In genomic region chr16:56715608-56716007, GRCm38 (mm10) we compare ENCODE assay signal across 8 mouse cellular contexts. TPM values are rescaled to one million over a fixed set of nuclear protein-coding genes. Genes with fewer than 3 reads are reported as not detected.
A peak's percentile ranks its signal among the peaks of the same experiment; 100 is the strongest.
DNase-seq lines count a peak whose midpoint lies in the region; ATAC-seq lines count a peak whose summit lies in the region.

No protein-coding gene starts in this region.

- DNase-seq in heart, postnatal 14 days: no peak
- DNase-seq in c-Kit-positive CD71-positive TER-119-negative erythroid progenitor cells, embryonic 14.5 days (ENCODE audit: low read depth): peak; percentile 14
- DNase-seq in induced T-regulatory cell, adult 2 months (ENCODE audit: low read depth): peak; percentile 40
- no peak for DNase-seq in layer of hippocampus, postnatal 25 days (ENCODE audit: extremely low spot score in 1 of 2, low spot score in 1 of 2)
- no peak for DNase-seq in spleen, adult 12 weeks (ENCODE audit: low spot score)

- ATAC-seq in heart, embryonic 12.5 days (ENCODE audit: insufficient number of reproducible peaks, low FRiP score): no peak
- ATAC-seq in midbrain, embryonic 15.5 days (replicated peaks): no peak
- ATAC-seq in frontal cortex, adult (ENCODE audit: low TSS enrichment): no peak

- H3K9me3 ChIP-seq in heart, embryonic 12.5 days (replicated peaks): no peaks in the 10 kb centered on the region
- no peaks in the 10 kb centered on the region for H3K9me3 ChIP-seq in midbrain, embryonic 15.5 days

- peaks cover 17% of the 10 kb centered on the region for H3K36me3 ChIP-seq in heart, embryonic 12.5 days
- H3K36me3 ChIP-seq in midbrain, embryonic 15.5 days (replicated peaks): peaks cover 15% of the 10 kb centered on the region

- H3K4me3 ChIP-seq in heart, embryonic 12.5 days: peak overlapping the region; percentile 98
- H3K4me3 ChIP-seq in midbrain, embryonic 15.5 days: 0 out of 2 replicates have a peak overlapping the region, but pooled peaks have one; percentile 77

- no peak overlapping the region for H3K27ac ChIP-seq in heart, embryonic 12.5 days (ENCODE audit: poor library complexity, severe bottlenecking)
- H3K27ac ChIP-seq in midbrain, embryonic 15.5 days: no peak overlapping the region

- peak overlapping the region; percentile 99; the same call in 1 of the 2 replicates for H3K9ac ChIP-seq in heart, embryonic 12.5 days
- no peak overlapping the region for H3K9ac ChIP-seq in midbrain, embryonic 15.5 days

- peaks cover 14% of the 10 kb centered on the region for H3K4me1 ChIP-seq in heart, embryonic 12.5 days (replicated peaks)
- peaks cover 22% of the 10 kb centered on the region for H3K4me1 ChIP-seq in midbrain, embryonic 15.5 days

- intact Hi-C loops in heart, postnatal 14 days (cut with DNase I): no loop called here

- H3K27me3 ChIP-seq in heart, embryonic 12.5 days (replicated peaks): no peaks in the 10 kb centered on the region
- H3K27me3 ChIP-seq in midbrain, embryonic 15.5 days (replicated peaks): no peaks in the 10 kb centered on the region

- H3K4me2 ChIP-seq in heart, embryonic 12.5 days: peak overlapping the region; percentile 75
- peak overlapping the region; percentile 65 for H3K4me2 ChIP-seq in midbrain, embryonic 15.5 days

- 35% methylated on average over 3 of the region's 3 CpGs for WGBS in heart, embryonic 12.5 days
- 75% methylated on average over 3 of the region's 3 CpGs for WGBS in midbrain, embryonic 15.5 days

RNA-seq across cellular contexts. Expression of gene Tfg, which starts 1.6 kb away (rescaled TPM):
- 135 and 138 TPM in 2 replicates for polyA plus RNA-seq in heart, embryonic 12.5 days (2016; fragmentation: Nextera tagmentation; extraction: Ambion mirVana)
- total RNA-seq in heart, postnatal 14 days (2021): 10 to 100 TPM; 52.1 to 52.4 TPM
- polyA plus RNA-seq in midbrain, embryonic 15.5 days (2015; fragmentation: Nextera tagmentation; extraction: Ambion mirVana): 150 and 155 TPM in 2 replicates
- total RNA-seq in layer of hippocampus, postnatal 25 days (2021): 10 to 100 TPM; 58.3 to 60.0 TPM

Comparison
In these comparisons a context has a peak if more than half of its experiments do, and no peak if none do; other contexts are left out.
1. DNase-seq: peak in c-Kit-positive CD71-positive TER-119-negative erythroid progenitor cells, embryonic 14.5 days (single experiment) and induced T-regulatory cell, adult 2 months (single experiment); none in heart, postnatal 14 days (0 of 2), layer of hippocampus, postnatal 25 days (0 of 2) and spleen, adult 12 weeks (single experiment).